In the genomic region with DNA sequence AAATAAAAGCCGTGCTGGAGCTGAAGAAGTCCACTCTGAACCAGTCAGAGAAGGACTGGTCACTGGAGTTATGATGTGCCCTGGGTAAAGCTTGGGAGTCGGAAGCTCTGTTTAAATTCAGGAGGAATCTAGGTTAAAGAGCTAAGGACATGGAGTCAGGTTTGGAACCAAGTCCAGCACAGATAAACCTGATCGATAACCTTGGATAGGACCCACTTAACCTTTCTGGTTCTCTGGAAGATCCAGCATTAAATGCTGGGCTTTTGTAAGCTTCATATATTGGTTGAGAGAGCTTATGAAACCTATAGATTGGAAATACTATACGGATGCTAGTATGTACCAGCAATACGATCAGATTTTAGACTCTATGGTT, we compare ENCODE assay signal across 7 mouse cellular contexts. TPM values are rescaled to one million over a fixed set of nuclear protein-coding genes. Genes with fewer than 3 reads are reported as not detected.
A peak's percentile ranks its signal among the peaks of the same experiment; 100 is the strongest.
DNase-seq lines count a peak whose midpoint lies in the region; ATAC-seq and TF ChIP-seq lines count a peak whose summit lies in the region.

No protein-coding gene starts in this region.

- H3K9me3 ChIP-seq in lung, embryonic 14.5 days (ENCODE audit: low read depth, low read length), result no peaks in the 10 kb centered on the region
- H3K9me3 ChIP-seq in limb, embryonic 11.5 days (ENCODE audit: control insufficient read depth, low read length), result no peaks in the 10 kb centered on the region

- ATAC-seq in lung, embryonic 14.5 days (ENCODE audit: insufficient read depth), result no peak
- no peak for ATAC-seq in limb, embryonic 11.5 days (ENCODE audit: insufficient number of reproducible peaks, low FRiP score, low TSS enrichment, low read depth)

- H3K4me3 ChIP-seq in lung, embryonic 14.5 days (ENCODE audit: low read depth, low read length), result peak overlapping the region; percentile 57
- peak overlapping the region; percentile 82 for H3K4me3 ChIP-seq in embryonic fibroblast, embryonic 13.5 days (ENCODE audit: insufficient read depth, low read length)
- peak overlapping the region; percentile 89 for H3K4me3 ChIP-seq in limb, embryonic 11.5 days (ENCODE audit: low read depth, low read length)
- H3K4me3 ChIP-seq in olfactory bulb, adult 2 months (ENCODE audit: insufficient read depth, low read depth, low read length), result peak overlapping the region; percentile 82

- 0 out of 2 replicates have a peak overlapping the region, but pooled peaks have one; percentile 33 for H3K27ac ChIP-seq in lung, embryonic 14.5 days (ENCODE audit: low read depth)
- H3K27ac ChIP-seq in embryonic fibroblast, embryonic 13.5 days (ENCODE audit: insufficient read depth, low read length), result peak overlapping the region; percentile 53
- H3K27ac ChIP-seq in limb, embryonic 11.5 days (replicated peaks; ENCODE audit: low read depth, low read length), result no peak overlapping the region
- no peak overlapping the region for H3K27ac ChIP-seq in olfactory bulb, adult 2 months (ENCODE audit: insufficient read depth, low read depth, low read length)

- H3K4me2 ChIP-seq in lung, embryonic 14.5 days, result peak overlapping the region; percentile 72
- H3K4me2 ChIP-seq in limb, embryonic 11.5 days (ENCODE audit: low read depth, severe bottlenecking), result peak overlapping the region; percentile 59

- peaks cover 6% of the 10 kb centered on the region for H3K4me1 ChIP-seq in lung, embryonic 14.5 days (ENCODE audit: insufficient read depth)
- H3K4me1 ChIP-seq in embryonic fibroblast, embryonic 13.5 days (ENCODE audit: control insufficient read depth, insufficient read depth, low read length), result peaks cover 4% of the 10 kb centered on the region; the same call in 1 of the 2 replicates
- peaks cover 5% of the 10 kb centered on the region for H3K4me1 ChIP-seq in limb, embryonic 11.5 days (ENCODE audit: control insufficient read depth, insufficient read depth, low read length)
- H3K4me1 ChIP-seq in olfactory bulb, adult 2 months (ENCODE audit: control insufficient read depth, insufficient read depth, low read length), result peaks cover 3% of the 10 kb centered on the region

- H3K36me3 ChIP-seq in lung, embryonic 14.5 days (ENCODE audit: insufficient read depth), result peaks cover 8% of the 10 kb centered on the region; the same call in 1 of the 2 replicates
- no peaks in the 10 kb centered on the region for H3K36me3 ChIP-seq in limb, embryonic 11.5 days (ENCODE audit: control insufficient read depth, insufficient read depth, low read length)

- TF ChIP-seq CTCF in lung, embryonic 14.5 days (IDR thresholded peaks at IDR 0.05; ENCODE audit: low read depth), result no peak
- TF ChIP-seq CTCF in embryonic fibroblast, embryonic 13.5 days (IDR thresholded peaks at IDR 0.05; ENCODE audit: borderline replicate concordance, insufficient read depth, low read length), result no peak
- no peak for TF ChIP-seq CTCF in olfactory bulb, adult 2 months (IDR thresholded peaks at IDR 0.05; ENCODE audit: insufficient read depth, low read depth, low read length)

- no peak for DNase-seq in lung, embryonic 14.5 days
- no peak for DNase-seq in lung, postnatal 14 days
- DNase-seq in limb, embryonic 11.5 days (ENCODE audit: low spot score), result no peak
- no peak for DNase-seq in layer of hippocampus, adult 9-10 months (ENCODE audit: low spot score)
- DNase-seq in yolk sac, embryonic 10.5 days (ENCODE audit: low spot score), result no peak

- H3K9ac ChIP-seq in lung, embryonic 14.5 days, result peak overlapping the region; percentile 60
- peak overlapping the region; percentile 74 for H3K9ac ChIP-seq in limb, embryonic 11.5 days (ENCODE audit: low read length)

- WGBS in lung, embryonic 14.5 days, result 20% methylated on average over 5 of the region's 5 CpGs
- WGBS in limb, embryonic 11.5 days, result 31% methylated on average over 5 of the region's 5 CpGs
- WGBS in olfactory bulb, adult 2 months, result 13% methylated on average over 5 of the region's 5 CpGs

- TF ChIP-seq POLR2A in embryonic fibroblast, embryonic 13.5 days (IDR thresholded peaks at IDR 0.05; ENCODE audit: low read depth, low read length), result no peak
- no peak for TF ChIP-seq POLR2A in olfactory bulb, adult 2 months (IDR thresholded peaks at IDR 0.05; ENCODE audit: insufficient read depth, low read depth, low read length)

- no peaks in the 10 kb centered on the region for H3K27me3 ChIP-seq in lung, embryonic 14.5 days (ENCODE audit: insufficient read depth, low read length)
- H3K27me3 ChIP-seq in limb, embryonic 11.5 days (ENCODE audit: control insufficient read depth, insufficient read depth, low read length), result no peaks in the 10 kb centered on the region

RNA-seq across cellular contexts. Expression of gene Fam222b, which starts 0.7 kb away (rescaled TPM):
- 17.8 and 17.9 TPM in 2 replicates for polyA plus RNA-seq in lung, embryonic 14.5 days (2014; fragmentation: Nextera tagmentation; extraction: Ambion mirVana)
- polyA plus RNA-seq in embryonic fibroblast, embryonic 13.5 days (2011; ENCODE audit: insufficient read length, low read depth, missing spikeins), result 10.2 and 15.5 TPM in 2 replicates
- polyA plus RNA-seq in limb, embryonic 11.5 days (2014; fragmentation: Nextera tagmentation; extraction: Ambion mirVana), result 21.8 and 24.6 TPM in 2 replicates
- polyA plus RNA-seq in olfactory bulb, adult 2 months (2012; ENCODE audit: insufficient read depth, insufficient read length, low replicate concordance, missing spikeins), result not detected in 2 replicates

RNA-seq across cellular contexts. Expression of gene Eral1, which starts 14.9 kb away (rescaled TPM):
- polyA plus RNA-seq in lung, embryonic 14.5 days (2014; fragmentation: Nextera tagmentation; extraction: Ambion mirVana), result 37.5 and 38.5 TPM in 2 replicates
- polyA plus RNA-seq in embryonic fibroblast, embryonic 13.5 days (2011; ENCODE audit: insufficient read length, low read depth, missing spikeins), result 17.0 and 18.5 TPM in 2 replicates
- 44.3 and 44.4 TPM in 2 replicates for polyA plus RNA-seq in limb, embryonic 11.5 days (2014; fragmentation: Nextera tagmentation; extraction: Ambion mirVana)
- polyA plus RNA-seq in olfactory bulb, adult 2 months (2012; ENCODE audit: insufficient read depth, insufficient read length, low replicate concordance, missing spikeins), result not detected in 2 replicates

RNA-seq across cellular contexts. Expression of gene Flot2, which starts 57.4 kb away (rescaled TPM):
- polyA plus RNA-seq in lung, embryonic 14.5 days (2014; fragmentation: Nextera tagmentation; extraction: Ambion mirVana), result 51.4 and 57.4 TPM in 2 replicates
- 70.0 and 71.3 TPM in 2 replicates for polyA plus RNA-seq in embryonic fibroblast, embryonic 13.5 days (2011; ENCODE audit: insufficient read length, low read depth, missing spikeins)
- polyA plus RNA-seq in limb, embryonic 11.5 days (2014; fragmentation: Nextera tagmentation; extraction: Ambion mirVana), result 48.7 and 49.5 TPM in 2 replicates
- polyA plus RNA-seq in olfactory bulb, adult 2 months (2012; ENCODE audit: insufficient read depth, insufficient read length, low replicate concordance, missing spikeins), result not detected in 2 replicates

Comparison
In these comparisons a context has a peak if more than half of its experiments do, and no peak if none do; other contexts are left out.
1. H3K27ac ChIP-seq: peak in lung, embryonic 14.5 days (single experiment) and embryonic fibroblast, embryonic 13.5 days (single experiment); none in limb, embryonic 11.5 days (single experiment) and olfactory bulb, adult 2 months (single experiment).
2. Peak in every context shown above with its lines, with median percentiles within 50 percentile points of each other: H3K4me3 ChIP-seq.